Mouse (Mus musculus) G1E (cell line): ENCODE data around the gene Rslcan18. TPM values are rescaled to one million over a fixed set of nuclear protein-coding genes. Genes with fewer than 3 reads are reported as not detected.

Experiments
- ATAC-seq: 2 replicates; pipeline ENCODE4 v1.8.0; 2016; ENCODE audit warnings: mild to moderate bottlenecking; ENCODE audit not compliant: insufficient number of reproducible peaks, poor library complexity, low FRiP score, severe bottlenecking; ENCODE audit errors: extremely low read depth
- DNase-seq: peaks from one replicate; pipeline ENCODE4 v3.0.0; 2012; ENCODE audit warnings: low spot score
- H3K27me3 ChIP-seq: 2 replicates; pipeline ENCODE4 v1.6.1; 2012; ENCODE audit warnings: mild to moderate bottlenecking, low read length, inconsistent platforms; ENCODE audit not compliant: insufficient read depth
- H3K36me3 ChIP-seq: replicated peaks from 2 replicates; pipeline ENCODE3; 2012; ENCODE audit warnings: mild to moderate bottlenecking, inconsistent platforms
- H3K4me1 ChIP-seq: 2 replicates; pipeline ENCODE4 v1.6.1; 2012; ENCODE audit warnings: low read depth, low read length, inconsistent platforms, mixed read lengths; ENCODE audit not compliant: insufficient read depth
- H3K4me3 ChIP-seq: 2 replicates; pipeline ENCODE4 v1.5.1; 2012; ENCODE audit warnings: low read depth, mild to moderate bottlenecking, inconsistent platforms, low read length, moderate library complexity, mixed read lengths
- H3K9me3 ChIP-seq: replicated peaks from 2 replicates; pipeline ENCODE4 v1.6.1; 2012; ENCODE audit warnings: inconsistent platforms
- CTCF ChIP-seq: IDR thresholded peaks from 2 replicates; pipeline ENCODE4 v1.5.1; 2012; ENCODE audit warnings: low read depth, low read length, inconsistent platforms, mixed read lengths
- GATA1 ChIP-seq: IDR thresholded peaks from 2 replicates; pipeline ENCODE4 v1.6.1; 2012; ENCODE audit warnings: borderline replicate concordance, low read length, inconsistent platforms, mixed read lengths
- GATA2 ChIP-seq: IDR thresholded peaks from 2 replicates; pipeline ENCODE4 v1.6.1; 2012; ENCODE audit warnings: low read depth, low read length, inconsistent platforms, borderline replicate concordance
- POLR2AphosphoS5 ChIP-seq: IDR thresholded peaks from 2 replicates; pipeline ENCODE4 v1.6.1; 2012; ENCODE audit warnings: low read depth, low read length, inconsistent platforms; ENCODE audit not compliant: insufficient replicate concordance
- TAL1 ChIP-seq: conservative IDR thresholded peaks from 2 replicates; pipeline ENCODE4 v1.6.1; 2012; ENCODE audit warnings: low read depth, low read length, inconsistent platforms, mixed read lengths
- polyA plus RNA-seq: library from polyadenylated mRNA; stranded (reverse); fragments of >175 nt; gene quantifications from 2 replicates; pipeline ENCODE4 v1.2.3, GENCODE M21; 2012
- total RNA-seq, 2 experiments: library from RNA; stranded (forward) in 1 of 2; stranded (reverse) in 1 of 2; fragments of 200-1000 nt in 1 of 2; fragments of >200 nt in 1 of 2; fragmentation: Nextera tagmentation in 1 of 2; gene quantifications; 2 replicates each; pipeline ENCODE4 v1.2.3; 2014 to 2017

Gene Rslcan18
- total and polyA plus RNA-seq, 3 experiments: 0.02 to 6.9 (median 0.49) TPM

GRCm38 (mm10) chr13:67060161-67060785 lies 55.8 kb downstream of the Rslcan18 start:
- DNase-seq: no peak
- TF ChIP-seq GATA2: no peak
- no peak for TF ChIP-seq POLR2AphosphoS5
- no peak for TF ChIP-seq TAL1
- TF ChIP-seq CTCF: no peak
- no peak for TF ChIP-seq GATA1
- Histone ChIP-seq H3K36me3 (peaks cover 2% of the 10 kb centered on the region), H3K4me3 (peak overlapping the region; percentile 85), H3K9me3 (peaks cover under 1% of the 10 kb centered on the region; the same call in 1 of the 2 replicates), H3K4me1 (peaks cover 8% of the 10 kb centered on the region), H3K27me3 (no peaks in the 10 kb centered on the region)
- ATAC-seq: no peak

Other genes with a start within 250 kb of the Rslcan18 start
- 1.1 TPM in 1 of 2 replicates, not detected in the other for gene Gm10767, start 211.3 kb downstream of the Rslcan18 start, total RNA-seq (2014; fragmentation: Nextera tagmentation)
- gene Gm10767, start 211.3 kb downstream of the Rslcan18 start, total RNA-seq (2017): 0.93 and 1.2 TPM in 2 replicates
- gene Gm10767, start 211.3 kb downstream of the Rslcan18 start, polyA plus RNA-seq: 0.03 and 0.07 TPM in 2 replicates
- 9.4 and 10.5 TPM in 2 replicates for gene Zfp712, start 55.1 kb downstream of the Rslcan18 start, total RNA-seq (2014; fragmentation: Nextera tagmentation)
- 5.1 and 5.3 TPM in 2 replicates for gene Zfp712, start 55.1 kb downstream of the Rslcan18 start, total RNA-seq (2017)
- 0.10 and 0.13 TPM in 2 replicates for gene Zfp712, start 55.1 kb downstream of the Rslcan18 start, polyA plus RNA-seq
- 4.6 and 5.1 TPM in 2 replicates for gene Zfp708, start 18.3 kb downstream of the Rslcan18 start, total RNA-seq (2014; fragmentation: Nextera tagmentation)
- 0.29 TPM in 1 of 2 replicates, not detected in the other for gene Zfp708, start 18.3 kb downstream of the Rslcan18 start, total RNA-seq (2017)
- gene Zfp708, start 18.3 kb downstream of the Rslcan18 start, polyA plus RNA-seq: 0.12 TPM in 1 of 2 replicates, not detected in the other
- gene Gm28557, start 7.7 kb downstream of the Rslcan18 start, total RNA-seq (2014; fragmentation: Nextera tagmentation): 6.2 and 12.0 TPM in 2 replicates
- 5.3 and 9.3 TPM in 2 replicates for gene Gm28557, start 7.7 kb downstream of the Rslcan18 start, total RNA-seq (2017)
- gene Gm28557, start 7.7 kb downstream of the Rslcan18 start, polyA plus RNA-seq: 0.19 and 0.23 TPM in 2 replicates
- 12.4 and 16.3 TPM in 2 replicates for gene Zfp759, start 5.4 kb upstream of the Rslcan18 start, total RNA-seq (2014; fragmentation: Nextera tagmentation)
- 10.9 and 12.0 TPM in 2 replicates for gene Zfp759, start 5.4 kb upstream of the Rslcan18 start, total RNA-seq (2017)
- gene Zfp759, start 5.4 kb upstream of the Rslcan18 start, polyA plus RNA-seq: 0.20 and 0.24 TPM in 2 replicates
- 16.3 and 16.4 TPM in 2 replicates for gene Rsl1, start 56.9 kb upstream of the Rslcan18 start, total RNA-seq (2014; fragmentation: Nextera tagmentation)
- gene Rsl1, start 56.9 kb upstream of the Rslcan18 start, total RNA-seq (2017): 10.2 and 10.8 TPM in 2 replicates
- 0.25 and 0.29 TPM in 2 replicates for gene Rsl1, start 56.9 kb upstream of the Rslcan18 start, polyA plus RNA-seq
- 3.2 and 4.9 TPM in 2 replicates for gene Zfp455, start 78.2 kb upstream of the Rslcan18 start, total RNA-seq (2014; fragmentation: Nextera tagmentation)
- gene Zfp455, start 78.2 kb upstream of the Rslcan18 start, total RNA-seq (2017): 2.6 and 2.7 TPM in 2 replicates
- 0.04 and 0.09 TPM in 2 replicates for gene Zfp455, start 78.2 kb upstream of the Rslcan18 start, polyA plus RNA-seq
- 11.0 and 12.5 TPM in 2 replicates for gene Zfp458, start 162.2 kb upstream of the Rslcan18 start, total RNA-seq (2014; fragmentation: Nextera tagmentation)
- gene Zfp458, start 162.2 kb upstream of the Rslcan18 start, total RNA-seq (2017): 3.7 and 6.9 TPM in 2 replicates
- 0.30 and 0.35 TPM in 2 replicates for gene Zfp458, start 162.2 kb upstream of the Rslcan18 start, polyA plus RNA-seq
- 4.4 and 9.2 TPM in 2 replicates for gene Zfp457, start 190.2 kb upstream of the Rslcan18 start, total RNA-seq (2014; fragmentation: Nextera tagmentation)
- 5.0 and 5.6 TPM in 2 replicates for gene Zfp457, start 190.2 kb upstream of the Rslcan18 start, total RNA-seq (2017)
- 0.09 TPM in 1 of 2 replicates, not detected in the other for gene Zfp457, start 190.2 kb upstream of the Rslcan18 start, polyA plus RNA-seq
- 16.1 and 17.1 TPM in 2 replicates for gene Zfp595, start 216.3 kb upstream of the Rslcan18 start, total RNA-seq (2014; fragmentation: Nextera tagmentation)
- gene Zfp595, start 216.3 kb upstream of the Rslcan18 start, total RNA-seq (2017): 7.6 and 9.2 TPM in 2 replicates
- 0.09 and 0.23 TPM in 2 replicates for gene Zfp595, start 216.3 kb upstream of the Rslcan18 start, polyA plus RNA-seq
- gene Gm28044, start 244.3 kb upstream of the Rslcan18 start, total RNA-seq (2014; fragmentation: Nextera tagmentation): 5.2 and 8.1 TPM in 2 replicates
- gene Gm28044, start 244.3 kb upstream of the Rslcan18 start, total RNA-seq (2017): 4.9 and 7.2 TPM in 2 replicates
- gene Gm28044, start 244.3 kb upstream of the Rslcan18 start, polyA plus RNA-seq: not detected in 2 replicates
- gene Zfp953, start 244.3 kb upstream of the Rslcan18 start, total RNA-seq (2014; fragmentation: Nextera tagmentation): 10.3 and 13.4 TPM in 2 replicates
- gene Zfp953, start 244.3 kb upstream of the Rslcan18 start, total RNA-seq (2017): 5.5 and 6.0 TPM in 2 replicates
- 0.04 and 0.13 TPM in 2 replicates for gene Zfp953, start 244.3 kb upstream of the Rslcan18 start, polyA plus RNA-seq